8 mouse cellular contexts compared by ENCODE assay signal in genomic region chr2:172412454-172412853, GRCm38 (mm10). TPM values are rescaled to one million over a fixed set of nuclear protein-coding genes. Genes with fewer than 3 reads are reported as not detected.
A peak's percentile ranks its signal among the peaks of the same experiment; 100 is the strongest.
DNase-seq lines count a peak whose midpoint lies in the region; ATAC-seq lines count a peak whose summit lies in the region.

No protein-coding gene starts in this region.

- H3K9ac ChIP-seq in midbrain, embryonic 13.5 days (replicated peaks) = no peak overlapping the region
- no peak overlapping the region for H3K9ac ChIP-seq in hindbrain, embryonic 13.5 days
- no peak overlapping the region for H3K9ac ChIP-seq in lung, embryonic 16.5 days (ENCODE audit: low read length)
- no peak overlapping the region for H3K9ac ChIP-seq in stomach, embryonic 15.5 days

- DNase-seq in midbrain, embryonic 10.5 days (ENCODE audit: low spot score) = peak; percentile 61
- no peak for DNase-seq in urinary bladder, postnatal 4 days (ENCODE audit: low spot score in 2 of 2)
- DNase-seq in layer of hippocampus, postnatal 10 days (ENCODE audit: low spot score in 2 of 2) = no peak
- DNase-seq in T-cell, adult 2 months (ENCODE audit: low spot score) = no peak

- H3K4me3 ChIP-seq in midbrain, embryonic 10.5 days = 0 out of 2 replicates have a peak overlapping the region, but pooled peaks have one; percentile 14
- H3K4me3 ChIP-seq in midbrain, embryonic 13.5 days (replicated peaks) = no peak overlapping the region
- no peak overlapping the region for H3K4me3 ChIP-seq in hindbrain, embryonic 13.5 days
- no peak overlapping the region for H3K4me3 ChIP-seq in lung, embryonic 16.5 days (ENCODE audit: low read length)
- no peak overlapping the region for H3K4me3 ChIP-seq in stomach, embryonic 15.5 days (replicated peaks)

- WGBS in midbrain, embryonic 10.5 days = 10% methylated on average over 9 of the region's 9 CpGs
- WGBS in midbrain, embryonic 13.5 days = 8% methylated on average over 9 of the region's 9 CpGs
- WGBS in hindbrain, embryonic 13.5 days = 9% methylated on average over 9 of the region's 9 CpGs
- 6% methylated on average over 9 of the region's 9 CpGs for WGBS in lung, embryonic 16.5 days
- 9% methylated on average over 9 of the region's 9 CpGs for WGBS in stomach, embryonic 15.5 days

- no peak for ATAC-seq in midbrain, embryonic 13.5 days
- peak; percentile 72 for ATAC-seq in hindbrain, embryonic 13.5 days (ENCODE audit: low FRiP score)
- peak; percentile 83 for ATAC-seq in lung, embryonic 16.5 days (ENCODE audit: low read depth)
- ATAC-seq in stomach, embryonic 15.5 days (ENCODE audit: insufficient read depth, low FRiP score, low read depth) = no peak

- H3K4me2 ChIP-seq in midbrain, embryonic 13.5 days (replicated peaks) = no peak overlapping the region
- peak overlapping the region; percentile 25 for H3K4me2 ChIP-seq in hindbrain, embryonic 13.5 days
- no peak overlapping the region for H3K4me2 ChIP-seq in lung, embryonic 16.5 days (ENCODE audit: low read depth, low read length)
- H3K4me2 ChIP-seq in stomach, embryonic 15.5 days = peak overlapping the region; percentile 13; the same call in 1 of the 2 replicates

- peaks cover 29% of the 10 kb centered on the region for H3K4me1 ChIP-seq in midbrain, embryonic 10.5 days
- H3K4me1 ChIP-seq in midbrain, embryonic 13.5 days (replicated peaks) = peaks cover 8% of the 10 kb centered on the region; the same call in 1 of the 2 replicates
- peaks cover 8% of the 10 kb centered on the region for H3K4me1 ChIP-seq in hindbrain, embryonic 13.5 days (replicated peaks)
- peaks cover 4% of the 10 kb centered on the region for H3K4me1 ChIP-seq in lung, embryonic 16.5 days (replicated peaks; ENCODE audit: control insufficient read depth, insufficient read depth, low read length)
- H3K4me1 ChIP-seq in stomach, embryonic 15.5 days = peaks cover 4% of the 10 kb centered on the region

- no peaks in the 10 kb centered on the region for H3K36me3 ChIP-seq in midbrain, embryonic 10.5 days
- H3K36me3 ChIP-seq in midbrain, embryonic 13.5 days = no peaks in the 10 kb centered on the region
- no peaks in the 10 kb centered on the region for H3K36me3 ChIP-seq in hindbrain, embryonic 13.5 days
- H3K36me3 ChIP-seq in lung, embryonic 16.5 days (ENCODE audit: control insufficient read depth, insufficient read depth, low read length) = no peaks in the 10 kb centered on the region
- H3K36me3 ChIP-seq in stomach, embryonic 15.5 days = no peaks in the 10 kb centered on the region

- peak overlapping the region; percentile 67; the same call in 1 of the 2 replicates for H3K27ac ChIP-seq in midbrain, embryonic 10.5 days (replicated peaks)
- no peak overlapping the region for H3K27ac ChIP-seq in midbrain, embryonic 13.5 days
- H3K27ac ChIP-seq in hindbrain, embryonic 13.5 days = no peak overlapping the region; the same call in 1 of the 2 replicates
- peak overlapping the region; percentile 73; the same call in 1 of the 2 replicates for H3K27ac ChIP-seq in lung, embryonic 16.5 days (ENCODE audit: low read length)
- no peak overlapping the region for H3K27ac ChIP-seq in stomach, embryonic 15.5 days

- no peaks in the 10 kb centered on the region for H3K9me3 ChIP-seq in midbrain, embryonic 10.5 days (replicated peaks)
- H3K9me3 ChIP-seq in midbrain, embryonic 13.5 days = no peaks in the 10 kb centered on the region
- no peaks in the 10 kb centered on the region for H3K9me3 ChIP-seq in hindbrain, embryonic 13.5 days
- no peaks in the 10 kb centered on the region for H3K9me3 ChIP-seq in lung, embryonic 16.5 days (ENCODE audit: control insufficient read depth, low read length)
- H3K9me3 ChIP-seq in stomach, embryonic 15.5 days = no peaks in the 10 kb centered on the region

- no peaks in the 10 kb centered on the region for H3K27me3 ChIP-seq in midbrain, embryonic 10.5 days (ENCODE audit: low read depth, poor library complexity, severe bottlenecking)
- H3K27me3 ChIP-seq in midbrain, embryonic 13.5 days = no peaks in the 10 kb centered on the region
- no peaks in the 10 kb centered on the region for H3K27me3 ChIP-seq in hindbrain, embryonic 13.5 days
- no peaks in the 10 kb centered on the region for H3K27me3 ChIP-seq in lung, embryonic 16.5 days (ENCODE audit: control insufficient read depth, insufficient read depth, low read depth, low read length)
- H3K27me3 ChIP-seq in stomach, embryonic 15.5 days (replicated peaks) = no peaks in the 10 kb centered on the region

RNA-seq across cellular contexts. Expression of gene Cass4, which starts 18.9 kb away (rescaled TPM):
- 0.21 and 0.25 TPM in 2 replicates for polyA plus RNA-seq in midbrain, embryonic 10.5 days (2016; fragmentation: Nextera tagmentation; extraction: Ambion mirVana)
- polyA plus RNA-seq in midbrain, embryonic 13.5 days (2015; fragmentation: Nextera tagmentation; extraction: Ambion mirVana) = 0.10 and 0.12 TPM in 2 replicates
- 0.13 and 0.19 TPM in 2 replicates for polyA plus RNA-seq in hindbrain, embryonic 13.5 days (2015; fragmentation: Nextera tagmentation; extraction: Ambion mirVana)
- 9.0 and 11.8 TPM in 2 replicates for polyA plus RNA-seq in lung, embryonic 16.5 days (2015; fragmentation: Nextera tagmentation; extraction: Ambion mirVana)
- 0.12 and 0.22 TPM in 2 replicates for polyA plus RNA-seq in stomach, embryonic 15.5 days (2015; fragmentation: Nextera tagmentation; extraction: Ambion mirVana)
- under 1 TPM; 0.41 to 0.47 TPM for total RNA-seq in layer of hippocampus, postnatal 10 days (2021)

RNA-seq across cellular contexts. Expression of gene Rtf2, which starts 27.9 kb away (rescaled TPM):
- 85.6 and 93.9 TPM in 2 replicates for polyA plus RNA-seq in midbrain, embryonic 10.5 days (2016; fragmentation: Nextera tagmentation; extraction: Ambion mirVana)
- 94.2 and 96.8 TPM in 2 replicates for polyA plus RNA-seq in midbrain, embryonic 13.5 days (2015; fragmentation: Nextera tagmentation; extraction: Ambion mirVana)
- polyA plus RNA-seq in hindbrain, embryonic 13.5 days (2015; fragmentation: Nextera tagmentation; extraction: Ambion mirVana) = 99.8 and 102 TPM in 2 replicates
- 75.8 and 80.0 TPM in 2 replicates for polyA plus RNA-seq in lung, embryonic 16.5 days (2015; fragmentation: Nextera tagmentation; extraction: Ambion mirVana)
- 69.3 and 69.4 TPM in 2 replicates for polyA plus RNA-seq in stomach, embryonic 15.5 days (2015; fragmentation: Nextera tagmentation; extraction: Ambion mirVana)
- total RNA-seq in layer of hippocampus, postnatal 10 days (2021) = 10 to 100 TPM; 58.4 to 59.6 TPM

RNA-seq across cellular contexts. Expression of gene Cstf1, which starts 42.0 kb away (rescaled TPM):
- polyA plus RNA-seq in midbrain, embryonic 10.5 days (2016; fragmentation: Nextera tagmentation; extraction: Ambion mirVana) = 51.0 and 58.0 TPM in 2 replicates
- 30.5 and 31.6 TPM in 2 replicates for polyA plus RNA-seq in midbrain, embryonic 13.5 days (2015; fragmentation: Nextera tagmentation; extraction: Ambion mirVana)
- 25.2 and 27.1 TPM in 2 replicates for polyA plus RNA-seq in hindbrain, embryonic 13.5 days (2015; fragmentation: Nextera tagmentation; extraction: Ambion mirVana)
- polyA plus RNA-seq in lung, embryonic 16.5 days (2015; fragmentation: Nextera tagmentation; extraction: Ambion mirVana) = 34.7 and 37.5 TPM in 2 replicates
- 34.9 and 38.8 TPM in 2 replicates for polyA plus RNA-seq in stomach, embryonic 15.5 days (2015; fragmentation: Nextera tagmentation; extraction: Ambion mirVana)
- 10 to 100 TPM; 23.7 to 24.2 TPM for total RNA-seq in layer of hippocampus, postnatal 10 days (2021)

RNA-seq across cellular contexts. Expression of gene Aurka, which starts 42.1 kb away (rescaled TPM):
- 196 and 221 TPM in 2 replicates for polyA plus RNA-seq in midbrain, embryonic 10.5 days (2016; fragmentation: Nextera tagmentation; extraction: Ambion mirVana)
- polyA plus RNA-seq in midbrain, embryonic 13.5 days (2015; fragmentation: Nextera tagmentation; extraction: Ambion mirVana) = 42.1 and 43.3 TPM in 2 replicates
- polyA plus RNA-seq in hindbrain, embryonic 13.5 days (2015; fragmentation: Nextera tagmentation; extraction: Ambion mirVana) = 26.7 and 26.8 TPM in 2 replicates
- polyA plus RNA-seq in lung, embryonic 16.5 days (2015; fragmentation: Nextera tagmentation; extraction: Ambion mirVana) = 124 and 131 TPM in 2 replicates
- polyA plus RNA-seq in stomach, embryonic 15.5 days (2015; fragmentation: Nextera tagmentation; extraction: Ambion mirVana) = 91.0 and 95.0 TPM in 2 replicates
- total RNA-seq in layer of hippocampus, postnatal 10 days (2021) = 1 to 10 TPM; 4.5 to 5.3 TPM

RNA-seq across cellular contexts. Expression of gene Gcnt7, which starts 45.9 kb away (rescaled TPM):
- 1.7 and 2.0 TPM in 2 replicates for polyA plus RNA-seq in midbrain, embryonic 10.5 days (2016; fragmentation: Nextera tagmentation; extraction: Ambion mirVana)
- polyA plus RNA-seq in midbrain, embryonic 13.5 days (2015; fragmentation: Nextera tagmentation; extraction: Ambion mirVana) = 1.7 and 2.3 TPM in 2 replicates
- 1.6 and 1.9 TPM in 2 replicates for polyA plus RNA-seq in hindbrain, embryonic 13.5 days (2015; fragmentation: Nextera tagmentation; extraction: Ambion mirVana)
- polyA plus RNA-seq in lung, embryonic 16.5 days (2015; fragmentation: Nextera tagmentation; extraction: Ambion mirVana) = 1.9 and 2.0 TPM in 2 replicates
- 1.4 and 1.7 TPM in 2 replicates for polyA plus RNA-seq in stomach, embryonic 15.5 days (2015; fragmentation: Nextera tagmentation; extraction: Ambion mirVana)
- not detected for total RNA-seq in layer of hippocampus, postnatal 10 days (2021)

Comparison
In these comparisons a context has a peak if more than half of its experiments do, and no peak if none do; other contexts are left out.
1. H3K27ac ChIP-seq: peak in midbrain, embryonic 10.5 days (single experiment) and lung, embryonic 16.5 days (single experiment); none in midbrain, embryonic 13.5 days (single experiment), hindbrain, embryonic 13.5 days (single experiment) and stomach, embryonic 15.5 days (single experiment).
2. ATAC-seq: peak in hindbrain, embryonic 13.5 days (single experiment) and lung, embryonic 16.5 days (single experiment); none in midbrain, embryonic 13.5 days (single experiment) and stomach, embryonic 15.5 days (single experiment).
3. H3K4me2 ChIP-seq: peak in hindbrain, embryonic 13.5 days (single experiment) and stomach, embryonic 15.5 days (single experiment); none in midbrain, embryonic 13.5 days (single experiment) and lung, embryonic 16.5 days (single experiment).